Mouse (Mus musculus) heart, adult 2 months (tissue): ENCODE results near the gene Arhgap28. TPM values are rescaled to one million over a fixed set of nuclear protein-coding genes. Genes with fewer than 3 reads are reported as not detected.

ENCODE experiments used
- DNase-seq, 2 experiments: peaks; one replicate each; pipeline ENCODE4 v3.0.0; 2021
- H3K27ac ChIP-seq: fragments of 200-600 bp; 2 replicates; pipeline ENCODE4 v1.8.1; 2022
- H3K27me3 ChIP-seq: fragments of 200-500 bp; 2 replicates; pipeline ENCODE4 v1.6.1; 2012; ENCODE audit warnings: mild to moderate bottlenecking, low read length, inconsistent platforms, mixed read lengths; ENCODE audit not compliant: control insufficient read depth, insufficient read depth
- H3K36me3 ChIP-seq: fragments of 200-500 bp; 2 replicates; pipeline ENCODE4 v1.6.1; 2012; ENCODE audit warnings: low read length, inconsistent platforms; ENCODE audit not compliant: control insufficient read depth, insufficient read depth
- H3K4me1 ChIP-seq: fragments of 200-500 bp; 2 replicates; pipeline ENCODE4 v1.6.1; 2011; ENCODE audit warnings: low read length; ENCODE audit not compliant: control insufficient read depth, insufficient read depth
- H3K4me3 ChIP-seq: fragments of 200-600 bp; 2 replicates; pipeline ENCODE4 v1.8.1; 2022
- H3K79me2 ChIP-seq: fragments of 200-500 bp; replicated peaks from 2 replicates; pipeline ENCODE4 v1.6.1; 2012; ENCODE audit warnings: mild to moderate bottlenecking, inconsistent platforms, low read length, moderate library complexity, mixed read lengths; ENCODE audit not compliant: control insufficient read depth, insufficient read depth
- H3K9ac ChIP-seq: fragments of 200-500 bp; 2 replicates; pipeline ENCODE4 v1.6.1; 2012; ENCODE audit warnings: low read depth, mild to moderate bottlenecking, control low read depth, inconsistent platforms, low read length, mixed read lengths
- CTCF ChIP-seq: fragments of 200-600 bp; IDR thresholded peaks from 2 replicates; pipeline ENCODE4 v1.8.1; 2022; ENCODE audit warnings: antibody characterized with exemption, mild to moderate bottlenecking, moderate library complexity
- EP300 ChIP-seq: fragments of 200-500 bp; IDR thresholded peaks from 2 replicates; pipeline ENCODE4 v1.6.1; 2011; ENCODE audit warnings: low read depth, low read length, control low read depth; ENCODE audit not compliant: insufficient read depth
- POLR2A ChIP-seq: fragments of 200-500 bp; IDR thresholded peaks from 2 replicates; pipeline ENCODE4 v1.6.1; 2011; ENCODE audit warnings: mild to moderate bottlenecking, low read depth, low read length, control low read depth; ENCODE audit not compliant: insufficient read depth
- WGBS: fragments of 180-500 bp; shearing (Covaris S2); methylation state at CpG from one replicate; pipeline ENCODE4 v1.1.7; 2018; 5-methylcytosine and 5-hydroxymethylcytosine counted together
- intact Hi-C: fragments of 180-260 bp; cut with DNase I; formaldehyde crosslinking; loops from one replicate; pipeline ENCODE4 v1.15.1; 2025
- polyA plus RNA-seq: library from polyadenylated mRNA; depleted of rRNA; stranded (reverse); fragments of >200 nt; gene quantifications from 2 replicates; pipeline ENCODE4 v1.2.3, GENCODE M21; 2012
- total RNA-seq, 2 experiments: library from RNA; stranded (reverse); gene quantifications; 2 replicates each; pipeline ENCODE4 v1.2.3; 2021

Arhgap28 gene
- total and polyA plus RNA-seq, 3 experiments: 1.6 to 2.5 (median 1.9) TPM

DNA sequence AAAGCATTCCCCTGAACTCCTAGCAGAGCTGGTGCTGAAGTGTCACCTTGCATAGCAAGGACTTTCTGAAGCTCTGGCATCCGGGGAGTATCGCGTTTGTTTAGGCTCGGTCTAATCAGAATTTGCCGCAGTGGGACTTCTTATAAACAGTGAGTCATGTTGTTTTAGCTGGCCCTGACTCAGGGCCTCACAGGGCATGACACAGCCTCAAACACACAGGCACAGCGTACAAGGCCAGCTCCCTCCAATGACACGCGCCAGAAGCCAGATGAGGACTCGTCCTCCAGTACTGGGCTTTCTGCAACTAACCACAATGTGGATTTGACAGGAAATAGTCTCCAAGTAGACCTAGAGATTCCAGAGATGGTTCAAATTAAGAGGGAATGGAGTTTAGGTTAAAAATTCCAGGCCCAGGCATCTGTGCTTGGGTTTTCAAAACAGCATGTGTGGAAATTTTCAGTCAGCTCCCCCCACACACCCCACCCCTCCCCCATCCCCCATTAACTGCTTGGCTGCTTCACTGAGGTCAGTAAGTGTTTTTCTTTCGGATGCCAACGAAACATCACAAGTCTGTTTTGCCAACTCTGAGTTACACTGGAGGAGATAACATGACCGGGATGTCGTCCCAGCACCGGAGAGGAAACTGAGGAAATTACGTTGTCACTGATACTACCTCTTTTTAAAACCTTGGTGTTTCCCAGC lies 14.8 kb downstream of the Arhgap28 start:
- no peaks in the 10 kb centered on the region for H3K36me3 ChIP-seq
- 15% methylated on average over 15 of the region's 15 CpGs for WGBS
- peaks cover 7% of the 10 kb centered on the region for H3K4me1 ChIP-seq
- H3K79me2 ChIP-seq: no peaks in the 10 kb centered on the region
- peak overlapping the region; percentile 20; the same call in 1 of the 2 replicates for H3K27ac ChIP-seq
- no peak overlapping the region for H3K9ac ChIP-seq
- no peak overlapping the region for H3K4me3 ChIP-seq
- TF ChIP-seq CTCF: no peak
- no peak for TF ChIP-seq POLR2A
- TF ChIP-seq EP300: peak; percentile 67; the same call in 1 of the 2 replicates
- H3K27me3 ChIP-seq: no peaks in the 10 kb centered on the region
- DNase-seq: peak; percentile 63 to 81
- intact Hi-C loops: no loop called here

GRCm38 (mm10) chr17:67985532-67985931 lies 18.4 kb downstream of the Arhgap28 start:
- Histone ChIP-seq H3K4me1 (peaks cover 7% of the 10 kb centered on the region), H3K9ac (no peak overlapping the region), H3K79me2 (no peaks in the 10 kb centered on the region), H3K27me3 (no peaks in the 10 kb centered on the region), H3K36me3 (no peaks in the 10 kb centered on the region), H3K4me3 (no peak overlapping the region), H3K27ac (no peak overlapping the region)
- TF ChIP-seq CTCF (no peak), POLR2A (no peak), EP300 (no peak)
- intact Hi-C loops: no loop called here
- DNase-seq: no peak
- 54% methylated on average over 4 of the region's 4 CpGs for WGBS

DNA sequence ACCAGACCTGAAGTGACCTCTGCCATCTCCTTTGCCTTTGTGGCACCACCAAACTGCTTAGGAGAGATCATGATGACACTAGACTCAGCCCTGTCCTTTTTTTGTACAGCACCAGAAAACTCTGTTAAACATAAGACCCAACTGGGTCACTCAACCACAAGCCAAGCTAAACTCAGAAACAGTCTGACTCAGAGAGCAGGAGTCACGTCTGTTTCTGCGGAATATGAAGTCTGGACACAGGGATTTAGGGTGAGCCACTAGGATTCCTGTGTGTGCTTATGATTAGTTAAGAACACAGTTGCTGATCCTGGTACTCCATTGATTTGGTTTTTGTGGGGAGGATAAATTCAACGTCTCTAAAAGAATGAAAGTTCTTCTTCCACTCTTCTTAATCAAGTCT lies 23.3 kb downstream of the Arhgap28 start:
- Histone ChIP-seq H3K27me3 (no peaks in the 10 kb centered on the region), H3K36me3 (peaks cover 2% of the 10 kb centered on the region; the same call in 1 of the 2 replicates), H3K9ac (no peak overlapping the region), H3K27ac (no peak overlapping the region), H3K4me1 (peaks cover 8% of the 10 kb centered on the region), H3K4me3 (no peak overlapping the region), H3K79me2 (no peaks in the 10 kb centered on the region)
- intact Hi-C loops: no loop called here
- 70% methylated on average over 3 of the region's 3 CpGs for WGBS
- no peak for DNase-seq
- TF ChIP-seq POLR2A: no peak

DNA sequence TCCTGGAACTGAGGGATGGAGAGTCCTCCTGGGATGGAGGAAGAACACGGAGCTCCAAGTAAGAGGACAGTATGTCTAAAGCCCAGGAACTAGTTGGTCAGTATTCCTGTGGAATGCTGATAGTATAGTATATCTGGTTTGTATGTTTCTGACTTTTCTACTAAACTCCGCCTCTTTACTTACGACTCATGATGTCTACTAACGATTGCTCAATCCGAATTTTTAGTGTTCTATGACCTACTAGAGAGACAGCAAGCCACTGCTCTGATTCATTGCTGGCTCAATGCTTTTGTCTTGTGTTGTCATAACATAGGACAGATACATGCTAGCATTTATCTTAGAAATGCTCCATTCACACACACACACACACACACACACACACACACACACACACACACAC lies 24.7 kb downstream of the Arhgap28 start:
- Histone ChIP-seq H3K4me1 (peaks cover 10% of the 10 kb centered on the region), H3K27me3 (no peaks in the 10 kb centered on the region), H3K4me3 (no peak overlapping the region), H3K36me3 (peaks cover 2% of the 10 kb centered on the region; the same call in 1 of the 2 replicates), H3K27ac (no peak overlapping the region), H3K9ac (no peak overlapping the region), H3K79me2 (no peaks in the 10 kb centered on the region)
- intact Hi-C loops: no loop called here
- no peak for DNase-seq
- no peak for TF ChIP-seq POLR2A
- TF ChIP-seq EP300: no peak
- no peak for TF ChIP-seq CTCF
- WGBS: 56% methylated on average over 5 of the region's 5 CpGs

DNA sequence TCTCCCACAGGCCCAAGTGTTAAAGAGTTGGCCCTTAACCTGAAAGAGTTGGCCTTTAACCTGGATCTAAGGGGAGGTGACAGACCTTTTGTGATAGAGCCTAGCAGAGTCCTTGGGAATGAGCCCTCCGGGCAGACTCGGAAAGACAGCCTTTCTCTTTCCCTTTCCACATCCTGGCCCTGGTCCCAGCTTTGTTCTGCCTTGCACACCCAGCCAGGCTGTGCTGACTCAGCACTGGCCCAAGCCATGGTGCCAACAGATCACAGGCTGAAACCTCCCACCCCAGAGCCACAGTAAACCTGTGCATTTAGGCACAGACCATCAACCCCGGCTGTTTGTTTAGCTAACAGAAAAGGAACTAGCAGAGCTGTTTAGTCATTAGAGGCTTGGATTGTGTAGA lies 25.1 kb downstream of the Arhgap28 start:
- no peaks in the 10 kb centered on the region for H3K79me2 ChIP-seq
- 16% methylated on average over 3 of the region's 3 CpGs for WGBS
- H3K27ac ChIP-seq: no peak overlapping the region; the same call in 1 of the 2 replicates
- no peak for TF ChIP-seq CTCF
- no peak for TF ChIP-seq POLR2A
- TF ChIP-seq EP300: no peak
- H3K4me1 ChIP-seq: peaks cover 10% of the 10 kb centered on the region
- intact Hi-C loops: no loop called here
- H3K36me3 ChIP-seq: peaks cover 2% of the 10 kb centered on the region; the same call in 1 of the 2 replicates
- no peak overlapping the region for H3K9ac ChIP-seq
- no peak overlapping the region for H3K4me3 ChIP-seq
- DNase-seq: peak; percentile 68 to 76
- H3K27me3 ChIP-seq: no peaks in the 10 kb centered on the region

DNA sequence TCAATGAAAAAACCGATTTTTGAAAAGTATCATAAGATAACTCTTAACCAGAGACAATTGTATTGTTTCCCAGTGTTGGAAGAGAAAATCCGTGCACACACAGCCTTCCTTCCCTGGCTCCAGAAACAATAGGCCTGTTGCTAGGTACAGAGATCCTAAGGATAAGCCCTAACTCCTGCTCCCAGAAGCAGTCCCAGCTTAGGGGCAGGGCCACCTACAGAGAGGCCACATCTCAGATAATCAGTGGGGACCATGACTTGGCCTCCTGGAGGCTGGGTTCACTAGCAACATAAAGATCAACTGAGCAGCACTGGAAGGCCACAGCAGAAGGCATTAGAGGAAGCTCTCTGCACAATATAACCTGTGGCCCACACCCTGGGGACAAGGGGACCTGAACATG lies 27.5 kb downstream of the Arhgap28 start:
- Histone ChIP-seq H3K36me3 (peaks cover 2% of the 10 kb centered on the region; the same call in 1 of the 2 replicates), H3K79me2 (no peaks in the 10 kb centered on the region), H3K27ac (peak overlapping the region; percentile 50; the same call in 1 of the 2 replicates), H3K27me3 (no peaks in the 10 kb centered on the region), H3K4me1 (peaks cover 10% of the 10 kb centered on the region), H3K4me3 (no peak overlapping the region), H3K9ac (no peak overlapping the region)
- TF ChIP-seq EP300: no peak
- no peak for DNase-seq
- intact Hi-C loops: no loop called here
- WGBS: 32% methylated on average over 2 of the region's 2 CpGs
